Mouse (Mus musculus) stomach, postnatal 0 days (tissue): ENCODE data around the gene Gm21974.
A peak's percentile ranks its signal among the peaks of the same experiment; 100 is the strongest.

Source experiments
- CTCF ChIP-seq: IDR thresholded peaks from 2 replicates; pipeline ENCODE4 v1.5.1; 2016; ENCODE audit warnings: antibody characterized with exemption, low read depth, mild to moderate bottlenecking, moderate library complexity
- EP300 ChIP-seq: optimal IDR thresholded peaks from 2 replicates; pipeline ENCODE3; 2016; ENCODE audit warnings: antibody characterized with exemption

DNA sequence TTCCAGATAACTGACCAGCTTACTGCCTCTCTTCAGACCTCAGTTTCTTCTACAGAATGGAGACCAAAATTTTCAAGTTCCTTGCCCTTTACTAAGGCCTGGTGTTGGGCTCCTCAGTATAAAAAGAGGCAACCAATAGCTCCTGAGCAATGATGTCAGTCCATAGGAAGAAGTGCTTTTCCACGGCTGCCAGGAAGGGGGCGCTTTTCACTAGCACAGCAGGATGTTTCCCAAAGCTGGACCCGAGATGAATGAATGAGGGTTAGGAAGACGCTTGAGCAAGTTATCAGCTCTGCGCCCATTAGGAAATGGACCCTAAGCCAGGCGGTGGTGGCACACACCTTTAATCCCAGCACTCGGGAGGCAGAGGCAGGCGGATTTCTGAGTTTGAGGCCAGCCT is 26.3 kb upstream of the Gm21974 start:
- no peak for TF ChIP-seq EP300
- peak; percentile 72 for TF ChIP-seq CTCF
